Mouse (Mus musculus) kidney, postnatal 10 days (tissue): ENCODE results near the gene Smarcb1.

Experiments
- DNase-seq: peaks from one replicate; pipeline ENCODE4 v3.0.0; 2021; ENCODE audit warnings: mixed read lengths

The Smarcb1 gene

DNA sequence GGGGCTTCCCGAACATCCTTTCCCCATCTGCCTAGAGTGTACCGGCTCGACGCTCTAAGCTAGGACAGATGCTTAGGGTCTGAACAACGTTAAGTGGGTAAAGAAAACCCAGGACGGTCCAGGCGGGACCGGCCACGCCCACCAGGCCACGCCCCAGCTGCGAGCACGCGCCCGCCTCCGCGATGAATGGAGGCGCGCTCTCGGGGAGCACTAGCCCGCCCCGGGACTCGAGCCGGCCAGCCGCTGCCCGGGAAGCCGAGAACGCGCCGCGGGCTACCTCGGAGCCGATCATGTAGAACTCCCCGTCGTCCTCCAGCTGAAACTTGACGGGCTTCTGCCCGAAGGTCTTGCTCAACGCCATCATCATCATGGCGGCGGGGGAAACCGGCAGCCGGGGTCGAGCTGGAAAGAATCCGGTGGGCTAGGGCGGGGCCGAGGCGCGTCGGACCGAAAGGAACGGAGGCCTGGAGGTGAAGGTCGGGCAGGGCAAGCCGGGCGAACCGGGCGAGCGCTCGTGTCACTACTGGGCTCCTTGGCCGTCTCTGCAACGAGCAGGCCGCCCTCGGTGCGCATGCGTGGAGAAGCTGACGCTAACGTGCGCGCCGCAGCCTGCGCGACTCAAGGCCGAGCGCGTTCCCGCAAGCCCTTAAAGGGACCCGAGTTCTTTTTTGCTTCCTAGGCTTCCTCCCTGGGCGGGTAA is at the start of gene Smarcb1:
Gene Smarcb1 (minus strand): TSS at position 592 of the 700 bp plus-strand sequence.
- peak; percentile 98 for DNase-seq

DNA sequence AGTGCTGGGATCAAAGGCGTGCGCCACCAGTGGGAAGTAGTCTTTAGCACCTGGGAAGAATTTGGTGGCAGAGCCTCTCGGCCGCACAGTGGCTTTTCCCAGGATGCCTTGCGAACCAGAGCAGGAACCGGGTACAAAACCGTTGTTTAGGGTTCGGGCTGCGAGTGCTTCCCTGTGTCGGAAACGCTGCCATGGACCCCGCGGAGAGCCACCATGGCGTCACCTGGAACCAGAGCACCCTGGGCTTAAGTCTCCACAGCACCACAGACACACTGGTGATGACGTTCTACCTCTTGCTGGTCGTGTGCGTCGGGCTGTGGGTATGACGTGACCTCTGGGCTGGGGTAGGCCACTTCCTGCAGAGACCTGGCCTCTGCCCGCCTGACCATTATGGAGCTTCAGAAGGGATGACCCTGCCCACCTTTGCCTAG is 33.0 kb upstream of the Smarcb1 start, which contains the start of gene Gm5134:
Gene Gm5134 (plus strand): TSS at position 134 of the 431 bp plus-strand sequence.
- DNase-seq = no peak

DNA sequence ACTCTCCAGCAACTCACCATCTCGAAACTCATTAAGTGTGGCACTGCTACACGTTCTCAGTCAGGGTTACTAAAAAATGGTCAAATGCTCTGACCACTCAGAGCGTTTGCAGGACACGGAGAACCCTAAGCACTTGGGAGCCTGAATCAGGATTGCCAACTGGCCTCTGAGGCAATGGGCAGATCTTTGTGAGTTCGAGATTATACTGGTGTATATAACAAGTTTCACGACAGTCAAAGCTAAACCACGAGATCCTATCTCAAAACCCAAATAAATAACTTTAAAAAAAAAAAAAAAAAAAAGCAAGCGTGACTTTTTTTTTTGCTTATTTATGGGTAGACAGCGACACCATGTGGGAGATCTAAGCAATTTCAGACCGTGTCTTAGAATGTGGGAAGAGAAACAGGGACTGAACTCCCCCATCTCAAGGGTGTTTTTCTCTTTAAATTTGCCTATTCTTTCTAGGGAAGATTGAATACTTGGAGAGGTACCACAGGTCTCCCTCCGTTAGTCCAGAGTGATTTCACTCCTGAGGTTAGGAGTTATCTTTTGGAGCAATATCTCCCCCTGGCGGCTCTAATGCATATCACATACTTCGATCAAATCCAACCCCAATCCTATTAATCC is 30.1 kb upstream of the Smarcb1 start:
- peak; percentile 70 for DNase-seq

DNA sequence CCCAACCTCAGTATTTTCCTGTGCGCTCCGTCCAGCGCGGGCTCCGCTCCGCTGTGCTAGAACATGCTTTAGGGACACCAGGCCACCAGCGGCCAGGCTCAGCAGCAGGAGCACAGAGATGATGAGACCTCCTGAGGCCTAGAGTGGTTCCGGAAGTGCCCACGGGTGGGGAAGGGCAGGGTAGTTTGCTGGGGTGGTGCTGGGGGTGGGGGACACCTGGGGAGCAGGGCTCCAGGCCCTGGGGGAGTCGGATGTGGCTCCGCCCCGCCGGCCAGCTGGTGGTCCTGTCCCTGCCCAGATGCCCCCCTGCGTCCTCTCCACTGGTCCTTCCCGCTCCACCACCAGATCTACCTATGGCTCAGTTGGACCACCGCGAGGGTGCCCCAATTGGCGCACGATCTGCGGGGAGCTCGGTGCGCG is 29.4 kb upstream of the Smarcb1 start:
- DNase-seq = peak; percentile 65

DNA sequence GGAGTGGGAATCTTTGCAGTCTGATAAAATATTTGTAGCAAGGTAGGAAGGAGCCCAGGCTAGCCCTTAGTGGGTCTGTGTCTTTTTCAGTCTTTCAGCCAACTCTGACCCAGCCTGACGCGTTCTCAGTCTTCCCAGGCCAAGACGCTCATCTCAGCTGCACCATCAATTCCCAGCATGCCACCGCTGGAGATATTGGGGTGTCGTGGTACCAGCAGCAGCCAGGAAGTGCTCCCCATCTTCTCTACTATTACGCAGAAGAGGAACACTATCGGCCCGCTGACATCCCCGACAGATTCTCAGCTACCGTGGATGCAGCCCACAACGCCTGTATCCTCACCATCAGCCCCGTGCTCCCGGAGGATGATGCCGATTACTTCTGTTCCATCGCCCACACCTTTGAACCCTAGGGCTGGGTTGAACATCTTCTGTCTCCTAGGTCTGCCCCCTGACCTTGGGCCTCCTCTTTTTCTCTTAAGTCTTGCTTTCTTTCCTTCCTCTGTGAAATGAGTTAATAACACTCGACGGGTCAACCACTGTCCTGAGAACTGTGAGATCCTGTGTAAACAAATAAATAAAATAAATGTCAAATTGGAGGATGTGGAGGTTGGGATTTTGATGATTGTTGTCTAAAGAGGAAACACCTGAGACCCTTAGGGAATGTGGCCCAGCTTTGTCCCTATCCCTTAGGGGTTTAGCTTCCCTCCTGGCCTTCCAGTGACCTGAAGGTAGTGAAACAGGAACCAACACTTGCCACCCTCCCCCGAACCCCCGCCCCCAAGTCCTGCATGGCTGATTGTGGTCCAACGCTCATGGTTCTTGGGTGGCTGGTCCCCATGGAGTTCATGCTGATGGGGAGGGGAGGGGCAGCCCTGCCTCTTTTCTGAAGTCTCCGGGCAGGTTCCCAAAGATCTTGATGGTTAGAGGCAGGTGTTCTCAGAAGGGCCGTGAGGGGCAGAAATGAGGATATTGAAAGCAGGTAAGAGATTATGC is 27.9 kb upstream of the Smarcb1 start:
- DNase-seq = peak; percentile 30

DNA sequence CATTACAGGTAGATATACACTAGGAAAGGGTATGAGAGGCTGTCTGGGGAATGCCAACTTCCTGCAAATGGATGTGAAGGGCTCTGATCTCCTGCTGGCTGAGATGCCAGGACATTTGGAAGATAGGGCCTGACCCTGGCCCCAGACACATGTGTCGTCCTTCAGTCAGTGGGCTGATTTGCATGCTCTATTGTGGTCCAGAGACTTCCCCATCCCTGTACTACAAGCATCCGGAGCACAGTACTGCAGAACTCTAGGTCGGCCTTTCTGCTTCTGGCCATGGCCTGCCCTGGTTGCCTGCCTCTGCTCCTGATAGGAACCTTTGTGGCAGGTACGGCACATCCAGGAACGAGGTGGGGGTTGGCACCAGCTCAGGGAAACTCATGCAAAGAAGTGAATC is 26.7 kb upstream of the Smarcb1 start:
- DNase-seq = no peak

DNA sequence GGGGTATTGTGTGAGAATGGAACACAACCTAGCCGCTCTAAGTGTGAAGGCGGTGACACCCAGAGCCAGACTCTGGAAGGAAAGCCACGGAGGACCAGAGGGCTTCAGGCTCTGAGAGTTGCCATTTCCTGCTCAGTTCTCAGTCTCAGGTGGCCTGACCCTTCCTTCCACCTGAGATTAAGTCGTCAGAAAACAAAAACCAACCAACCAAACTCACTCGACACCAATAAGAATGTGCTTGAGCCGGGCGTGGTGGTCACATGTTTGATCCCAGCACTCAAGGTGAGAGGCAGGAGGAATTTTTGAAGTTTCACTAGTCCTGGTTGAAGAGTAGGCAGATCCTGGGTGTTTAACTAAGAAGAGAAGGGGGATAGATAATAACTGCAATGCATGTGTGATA is 24.5 kb upstream of the Smarcb1 start:
- DNase-seq = peak; percentile 8

DNA sequence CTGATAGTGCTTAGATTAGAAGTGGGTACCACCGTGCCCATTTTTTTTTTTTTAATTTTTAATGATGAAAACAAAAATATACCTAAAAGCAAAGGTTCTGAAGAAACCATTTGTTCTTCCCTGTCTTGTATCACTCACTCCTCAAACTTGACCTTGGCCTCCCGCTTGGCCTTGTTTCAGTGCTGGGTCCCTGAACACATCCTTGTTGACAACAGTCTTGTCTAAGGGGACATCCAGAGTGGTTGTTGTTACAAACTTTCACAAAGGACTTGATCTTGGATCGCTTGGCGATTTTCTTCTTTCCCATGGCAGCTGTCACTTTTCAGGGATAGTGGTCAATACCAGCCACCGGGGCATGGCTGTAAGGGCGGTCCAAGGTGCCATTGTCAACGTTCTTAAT is 23.8 kb upstream of the Smarcb1 start:
- DNase-seq = peak; percentile 8

DNA sequence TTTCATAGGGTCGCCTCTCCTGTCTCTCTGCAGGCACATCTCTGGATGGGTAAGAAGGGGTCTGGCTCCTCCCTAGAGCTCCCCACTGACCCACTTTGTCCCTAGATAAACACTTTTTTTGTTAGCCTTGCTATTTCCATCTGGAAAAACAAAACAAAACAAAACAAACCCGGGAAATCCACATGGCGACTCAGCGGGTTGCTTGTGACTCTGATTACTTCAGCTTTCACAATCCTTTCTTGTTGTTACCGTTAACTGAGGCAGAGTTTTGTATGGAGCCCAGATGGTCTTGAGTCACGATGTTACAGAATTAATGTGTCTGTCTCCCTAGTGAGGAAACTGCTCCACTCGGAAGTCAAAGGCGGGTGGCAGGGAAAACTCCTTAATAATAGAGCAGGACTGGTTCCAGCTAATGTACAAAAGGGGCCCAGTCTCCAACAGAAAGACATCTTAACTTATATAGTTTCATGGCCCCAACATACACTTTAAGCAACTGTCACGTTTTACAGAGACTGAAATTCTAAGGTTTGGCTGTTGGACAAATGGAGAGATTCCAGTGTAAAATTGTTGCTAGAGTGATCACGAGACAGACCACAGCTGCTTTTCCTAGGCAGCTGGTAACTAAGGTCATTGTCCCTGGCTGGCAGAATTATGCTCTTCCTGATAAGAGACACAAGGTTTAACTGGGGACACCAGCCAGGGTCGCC is 22.8 kb upstream of the Smarcb1 start:
- DNase-seq = peak; percentile 62

DNA sequence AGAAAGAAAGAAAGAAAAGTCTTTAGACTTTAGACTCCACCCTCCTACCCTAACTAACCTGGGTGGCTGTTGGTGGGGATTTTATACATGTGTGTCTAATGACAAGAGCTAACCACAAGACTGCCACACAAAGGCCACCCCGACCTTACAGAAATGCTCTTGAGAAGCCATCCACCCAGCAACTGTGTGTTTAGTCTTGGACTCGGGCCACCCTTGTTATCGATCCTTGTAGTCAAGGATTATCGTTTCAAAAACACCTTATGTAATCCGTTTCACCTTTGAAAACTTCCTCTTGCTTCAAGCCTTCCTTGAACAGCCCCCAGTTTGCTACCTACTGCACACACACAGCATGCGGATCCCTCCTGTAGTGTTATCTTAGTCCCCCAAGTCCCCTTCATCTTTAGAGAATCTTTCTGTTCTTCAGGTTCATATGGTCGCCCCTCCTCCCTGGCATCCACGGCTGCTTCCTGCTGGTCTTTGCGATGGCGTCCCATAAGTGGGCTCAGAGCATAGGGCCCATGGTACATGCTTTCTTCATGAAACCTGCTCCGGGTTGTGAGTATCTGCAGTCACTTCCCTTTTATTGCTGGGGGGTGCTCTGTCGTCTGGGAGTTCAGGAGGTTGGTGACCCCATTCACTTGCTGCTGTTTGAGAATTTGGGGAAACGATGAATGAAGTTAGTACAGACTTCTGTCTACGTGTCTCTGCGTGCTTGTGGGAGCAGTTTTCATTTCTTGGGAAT is 21.5 kb upstream of the Smarcb1 start, which contains the start of gene Vpreb3:
Gene Vpreb3 (plus strand): TSS at position 322 of the 742 bp plus-strand sequence.
- no peak for DNase-seq

DNA sequence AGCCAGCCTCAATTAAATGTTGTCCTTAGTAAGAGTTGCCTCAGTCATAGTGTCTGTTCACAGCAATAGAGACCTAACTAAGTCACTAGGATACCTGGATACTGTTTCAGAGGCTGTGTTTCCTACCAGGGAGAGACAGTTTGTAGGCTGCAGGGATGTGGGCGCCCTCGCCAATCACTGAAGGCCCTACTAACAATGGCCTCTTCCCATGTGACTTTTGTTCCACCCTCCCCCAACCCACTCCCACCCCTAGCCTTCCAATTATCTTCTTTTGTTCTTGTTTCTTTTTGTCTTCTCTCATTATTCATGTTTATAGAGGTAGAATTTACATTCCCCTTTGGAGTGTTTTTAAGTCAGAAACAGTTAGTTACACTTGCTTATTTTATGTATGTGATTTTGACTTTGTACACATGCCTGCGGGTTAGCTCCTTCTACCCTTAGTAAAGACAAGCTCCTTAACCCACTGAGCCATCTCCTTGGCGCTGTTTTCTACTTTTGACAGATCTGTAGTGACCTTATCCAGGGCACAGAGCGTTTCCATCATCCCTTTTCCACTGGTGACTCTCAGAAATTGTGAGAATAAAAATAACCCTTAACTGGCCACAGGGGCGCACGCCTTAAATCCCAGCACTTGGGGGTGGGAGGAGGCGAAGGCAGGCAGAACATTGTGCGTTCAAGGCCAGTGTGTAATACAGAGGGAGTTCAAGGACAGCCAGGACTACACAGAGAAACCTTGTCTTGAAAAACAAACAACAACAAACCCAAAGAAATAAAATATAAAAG is 19.8 kb upstream of the Smarcb1 start:
- DNase-seq = no peak

DNA sequence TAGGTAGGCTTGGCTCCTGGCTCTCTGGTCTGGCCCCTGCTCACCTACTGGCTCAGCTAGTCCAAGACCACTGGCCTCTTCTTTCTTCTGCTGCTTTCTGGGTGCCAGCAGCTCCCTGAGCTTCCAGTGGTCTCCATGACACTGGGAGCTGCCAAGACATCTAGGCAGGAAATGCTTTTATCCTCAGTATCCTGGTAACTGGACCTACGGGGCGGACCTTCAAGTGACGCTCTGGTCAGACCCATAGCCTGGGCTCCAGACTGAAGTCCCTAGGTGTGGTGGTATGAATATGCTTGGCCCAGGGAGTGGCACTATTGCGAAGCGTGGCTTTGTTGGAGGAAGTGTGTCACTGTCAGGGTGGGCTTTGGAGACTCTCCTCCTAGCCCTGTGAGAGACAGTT is 19.1 kb upstream of the Smarcb1 start, which contains the start of gene Gm867:
Gene Gm867 (minus strand): TSS at position 153 of the 400 bp plus-strand sequence.
- peak; percentile 41 for DNase-seq

DNA sequence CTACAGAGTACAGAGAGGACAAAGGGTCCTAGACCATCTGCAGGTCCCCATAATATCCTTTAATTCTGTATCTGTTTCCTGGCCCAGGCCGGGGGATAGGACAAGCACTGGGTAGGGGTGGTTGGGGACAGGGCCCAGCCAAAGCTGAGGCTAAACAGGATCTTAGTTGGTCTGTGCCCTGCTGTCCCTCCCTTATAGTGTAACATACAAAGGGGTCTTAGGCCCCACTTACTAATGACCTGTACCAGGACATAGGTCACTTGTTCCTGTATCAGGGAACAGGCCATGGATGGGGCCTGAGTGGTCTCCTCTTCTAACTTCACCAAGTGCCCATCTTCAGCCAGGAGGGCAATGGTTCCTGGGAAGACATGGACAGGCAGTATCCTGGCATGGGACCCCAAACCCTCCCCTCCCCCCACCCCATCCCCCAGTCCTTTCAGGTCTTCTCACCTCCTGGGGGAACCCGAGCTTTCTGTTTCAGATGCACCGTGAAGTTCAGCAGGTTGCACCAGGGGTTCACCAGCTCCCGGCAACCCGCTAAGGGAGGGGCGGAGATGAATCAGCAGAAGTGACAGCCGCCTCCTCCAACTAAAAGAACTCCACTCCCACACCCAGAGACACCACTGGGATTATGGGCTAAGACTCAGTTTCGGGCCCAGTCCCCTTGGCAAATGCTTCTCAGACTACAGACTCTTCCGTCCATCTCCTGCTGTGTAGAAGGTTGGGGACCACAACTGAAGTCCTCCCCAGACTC is 18.2 kb upstream of the Smarcb1 start:
- peak; percentile 24 for DNase-seq

DNA sequence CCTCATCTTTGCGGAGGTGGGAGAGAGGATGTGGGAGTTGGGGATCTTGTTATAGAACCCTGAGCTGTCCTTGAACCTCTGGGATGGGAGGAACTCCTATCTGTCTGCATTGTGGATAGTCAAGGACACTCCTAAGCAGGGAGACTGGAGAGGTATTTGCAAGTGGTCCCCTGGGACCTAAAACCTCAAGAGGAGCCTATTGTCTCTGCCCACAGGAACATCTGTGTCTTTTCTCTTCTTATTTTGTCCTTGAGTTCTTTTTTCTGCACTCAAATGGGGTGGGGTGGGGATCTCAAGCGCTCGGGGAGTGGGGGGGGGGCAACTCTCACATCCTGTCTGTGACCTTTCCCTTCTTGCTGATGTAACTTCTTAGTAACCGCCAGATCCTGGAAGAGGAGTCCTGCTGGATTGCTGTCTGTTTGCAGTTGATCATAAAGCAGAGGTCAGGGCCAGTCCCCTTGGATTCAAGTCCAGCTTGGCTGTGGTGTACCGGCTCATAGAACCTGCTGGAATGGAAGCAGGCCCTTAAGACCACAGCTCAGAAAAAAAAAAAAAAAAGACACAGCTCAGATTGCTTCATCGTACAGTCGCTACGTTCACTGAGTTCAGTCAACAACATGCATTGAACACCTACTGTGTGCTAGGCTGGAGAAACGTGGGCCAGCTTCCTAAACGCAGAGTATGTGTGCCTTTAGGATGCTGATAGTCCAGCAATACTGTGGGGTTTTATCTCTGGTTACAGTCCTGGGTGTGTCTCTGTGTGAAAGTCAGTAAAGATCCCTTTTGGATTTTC is 16.6 kb upstream of the Smarcb1 start:
- peak; percentile 38 for DNase-seq

DNA sequence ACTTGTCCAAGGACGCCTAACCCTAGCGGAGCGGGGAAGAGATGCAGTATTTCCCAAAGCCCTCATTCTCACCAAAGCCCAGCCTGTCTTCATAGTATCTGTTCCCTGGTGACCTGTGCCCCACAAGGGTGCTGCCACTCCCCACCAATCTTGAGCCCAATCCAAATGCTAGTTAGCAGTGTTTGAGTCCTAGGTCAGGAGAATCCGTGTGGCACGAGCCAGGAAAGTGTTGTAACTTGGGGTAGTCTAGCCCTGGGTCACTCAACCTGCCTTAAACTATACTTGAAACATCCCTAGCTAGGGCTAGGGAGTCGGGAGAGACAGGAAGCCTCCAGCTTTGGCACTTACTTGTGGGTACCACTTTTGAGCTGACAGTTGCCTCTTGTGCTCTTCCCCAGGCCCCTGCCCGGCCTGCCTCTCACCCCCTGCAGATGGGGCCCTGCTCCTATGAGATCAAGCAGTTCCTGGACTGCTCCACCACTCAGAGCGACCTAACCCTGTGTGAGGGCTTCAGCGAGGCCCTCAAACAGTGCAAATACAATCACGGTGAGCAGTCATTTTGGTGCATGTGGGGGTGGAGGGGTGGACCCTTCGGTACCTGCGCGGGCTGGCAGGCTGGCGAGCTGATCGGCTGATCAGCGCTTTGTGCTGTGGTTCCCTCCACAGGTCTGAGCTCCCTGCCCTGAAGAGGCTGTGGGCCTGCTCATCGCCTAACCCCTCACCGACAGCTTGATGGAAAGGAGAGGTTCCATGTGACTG is 15.7 kb upstream of the Smarcb1 start:
- no peak for DNase-seq

DNA sequence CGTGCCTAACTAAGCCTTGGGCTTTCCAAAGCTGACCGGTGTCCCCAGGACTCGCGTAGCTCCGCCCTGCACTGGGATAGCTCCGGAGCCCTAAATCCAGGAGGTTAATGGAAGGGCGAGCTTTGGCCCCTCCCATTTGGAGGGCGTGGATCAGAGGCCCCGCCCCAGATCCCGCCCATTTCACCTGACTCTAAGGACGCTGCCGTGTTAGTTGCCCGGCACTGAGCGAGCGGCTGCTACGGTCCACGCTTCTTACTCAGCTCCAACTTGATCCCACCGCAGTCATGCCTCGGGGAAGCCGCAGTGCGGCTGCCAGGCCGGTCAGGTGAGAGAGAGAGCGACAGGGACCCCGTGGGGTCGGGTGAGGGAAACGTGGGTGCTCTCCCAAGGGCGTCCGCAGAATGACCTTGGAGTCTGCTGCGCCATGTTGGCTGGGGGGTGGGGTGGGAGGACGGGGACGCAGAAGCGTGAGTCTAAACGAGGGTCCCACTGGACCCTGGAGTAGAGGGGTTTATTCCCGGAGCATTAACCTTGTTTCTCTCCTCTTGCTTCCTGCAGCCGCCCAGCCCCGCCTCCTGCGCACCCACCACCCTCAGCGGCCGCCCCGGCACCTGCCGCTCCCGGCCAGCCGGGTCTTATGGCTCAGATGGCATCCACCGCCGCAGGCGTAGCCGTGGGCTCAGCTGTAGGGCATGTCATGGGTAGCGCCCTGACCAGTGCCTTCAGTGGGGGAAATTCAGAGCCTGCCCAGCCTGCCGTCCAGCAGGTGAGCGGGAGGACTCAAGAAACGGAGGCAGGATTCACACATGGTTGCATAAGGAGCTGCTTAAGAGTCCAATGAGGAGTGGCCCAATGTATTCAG is 14.5 kb upstream of the Smarcb1 start, which contains the start of gene Mmp11:
Gene Mmp11 (minus strand): TSS at position 817 of the 862 bp plus-strand sequence.
- peak; percentile 90 for DNase-seq

DNA sequence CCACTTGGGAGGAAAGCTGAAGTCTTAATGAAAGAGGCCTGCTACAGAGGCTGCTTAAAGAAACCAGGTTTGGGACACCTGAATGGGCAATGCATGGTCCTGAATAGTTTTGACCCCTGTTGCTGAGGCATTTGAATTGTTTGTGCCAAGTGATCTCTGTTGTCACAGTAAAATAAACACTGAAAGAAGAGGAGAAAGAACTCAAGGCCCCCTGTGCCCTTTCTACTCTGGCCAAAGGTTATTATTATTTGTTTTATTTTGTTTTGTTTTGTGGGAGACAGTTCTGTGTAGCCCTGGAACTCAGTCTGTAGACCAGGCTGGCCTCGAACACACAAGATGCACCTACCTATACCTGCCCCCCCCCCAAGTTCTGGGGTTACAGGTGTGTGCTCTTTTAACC is 13.6 kb upstream of the Smarcb1 start:
- DNase-seq = no peak
